Mouse (Mus musculus) Muller cell, postnatal 12 days (primary cell): ENCODE data around the gene Camk1d.

Experiments used
- DNase-seq: peaks from one replicate; pipeline ENCODE4 v3.0.0-alpha.2; 2015; ENCODE audit errors: inconsistent ontology term

Gene Camk1d

GRCm38 (mm10) chr2:5714211-5715053 is at the start of gene Camk1d:
Gene Camk1d, minus strand, starts transcription at chr2:5714515.
- peak; percentile 86 for DNase-seq

GRCm38 (mm10) chr2:5762031-5762430 is 47.7 kb upstream of the Camk1d start:
- no peak for DNase-seq

- DNase-seq, result no peak
These were observed 46.2 kb upstream of the Camk1d start for GRCm38 (mm10) chr2:5760479-5761008.

GRCm38 (mm10) chr2:5758569-5758968 is 44.3 kb upstream of the Camk1d start:
- DNase-seq, result no peak

GRCm38 (mm10) chr2:5750872-5751271 is 36.6 kb upstream of the Camk1d start:
- no peak for DNase-seq

GRCm38 (mm10) chr2:5749210-5749609 is 34.9 kb upstream of the Camk1d start:
- DNase-seq, result no peak

GRCm38 (mm10) chr2:5747545-5748043 is 33.3 kb upstream of the Camk1d start:
- DNase-seq, result no peak

GRCm38 (mm10) chr2:5746529-5746928 is 32.2 kb upstream of the Camk1d start:
- no peak for DNase-seq

GRCm38 (mm10) chr2:5743886-5744285 is 29.6 kb upstream of the Camk1d start:
- no peak for DNase-seq

GRCm38 (mm10) chr2:5740913-5741312 is 26.6 kb upstream of the Camk1d start:
- no peak for DNase-seq

GRCm38 (mm10) chr2:5735881-5736280 is 21.6 kb upstream of the Camk1d start:
- no peak for DNase-seq

GRCm38 (mm10) chr2:5733300-5734085 is 19.2 kb upstream of the Camk1d start:
- peak; percentile 81 for DNase-seq

- no peak for DNase-seq
These were observed 17.7 kb upstream of the Camk1d start for GRCm38 (mm10) chr2:5732047-5732446.

GRCm38 (mm10) chr2:5730364-5730792 is 16.1 kb upstream of the Camk1d start:
- DNase-seq, result peak; percentile 98

- DNase-seq, result no peak
These were observed 15.6 kb upstream of the Camk1d start for GRCm38 (mm10) chr2:5729931-5730330.

- DNase-seq, result peak; percentile 54
These were observed 10.8 kb upstream of the Camk1d start for GRCm38 (mm10) chr2:5725028-5725701.

- DNase-seq, result no peak
These were observed 3.4 kb upstream of the Camk1d start for GRCm38 (mm10) chr2:5717675-5718074.

GRCm38 (mm10) chr2:5715544-5715943 is 1.2 kb upstream of the Camk1d start:
- no peak for DNase-seq

- DNase-seq, result no peak
These were observed 717 bp upstream of the Camk1d start for GRCm38 (mm10) chr2:5715054-5715410.

GRCm38 (mm10) chr2:5713325-5714210 is 747 bp downstream of the Camk1d start:
- DNase-seq, result peak; percentile 55

- no peak for DNase-seq
These were observed 2.1 kb downstream of the Camk1d start for GRCm38 (mm10) chr2:5712255-5712654.
